Mouse (Mus musculus) thymus, adult 2 months (tissue): ENCODE results near the gene Anp32b.
A peak's percentile ranks its signal among the peaks of the same experiment; 100 is the strongest.

ENCODE experiments used
- CTCF ChIP-seq: fragments of 200-500 bp; IDR thresholded peaks from 2 replicates; pipeline ENCODE4 v1.5.1; 2012; ENCODE audit warnings: mild to moderate bottlenecking, control low read depth, low read length, moderate library complexity, borderline replicate concordance; ENCODE audit not compliant: control insufficient read depth, poor library complexity, insufficient read depth; ENCODE audit errors: extremely low read depth
- POLR2A ChIP-seq: fragments of 200-500 bp; IDR thresholded peaks from 2 replicates; pipeline ENCODE4 v1.6.1; 2012; ENCODE audit warnings: mild to moderate bottlenecking, low read length, control low read depth, moderate library complexity; ENCODE audit not compliant: control insufficient read depth, poor library complexity, insufficient read depth; ENCODE audit errors: extremely low read depth

DNA sequence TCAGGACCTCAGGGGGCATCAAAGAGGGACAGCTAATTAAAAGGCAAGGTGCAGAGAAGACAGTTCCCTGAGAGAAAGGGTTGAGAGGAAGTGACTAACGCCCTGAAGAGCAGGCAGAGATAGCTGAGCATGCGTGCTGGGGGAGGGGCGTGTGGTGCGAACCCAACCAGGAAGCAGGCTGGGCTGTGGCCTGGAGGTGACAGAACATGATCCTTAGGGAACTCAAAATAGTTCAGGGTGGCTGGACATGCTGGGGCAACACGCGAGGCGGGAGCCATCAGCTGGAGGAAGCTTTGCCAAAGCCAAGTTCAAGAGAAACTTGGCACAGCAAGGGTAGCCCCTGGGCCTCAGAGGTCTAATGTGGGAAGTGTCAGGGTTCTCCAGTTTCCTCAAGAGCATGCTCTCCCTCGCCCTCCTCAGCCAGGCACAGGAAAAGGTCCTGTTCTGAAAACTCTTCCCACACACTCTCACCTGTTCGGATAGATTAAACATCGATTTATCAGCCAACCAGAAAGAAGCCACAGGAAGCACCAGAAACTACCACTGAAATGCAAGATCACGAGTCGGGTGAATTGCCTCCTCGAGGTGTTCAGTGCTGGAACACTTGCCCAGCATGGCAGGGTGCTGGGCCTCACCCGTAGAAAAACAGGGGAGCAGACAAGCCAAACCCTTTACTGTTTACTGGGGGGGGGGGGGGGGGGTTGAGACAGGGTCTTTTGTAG, 35.2 kb downstream of the Anp32b start:
- TF ChIP-seq POLR2A = peak; percentile 64
- TF ChIP-seq CTCF = no peak
